Mouse (Mus musculus) intestine, embryonic 14.5 days (tissue): ENCODE measurements at regions not wholly inside any gene's neighbourhood (a gene's known extent, or its start where the extent isn't known, plus 50 kb on each side); places are given as distances from the start of the nearest gene placed in this dataset.

ENCODE experiments used
- ATAC-seq: fragments of 200-750 bp; cut with Nextera tagmentation; replicated peaks from 2 replicates; pipeline ENCODE4 v1.8.0; 2017; ENCODE audit warnings: low read depth, moderate number of reproducible peaks, moderate TSS enrichment, moderate library complexity; ENCODE audit not compliant: low FRiP score, low TSS enrichment
- DNase-seq: peaks from one replicate; pipeline ENCODE4 v3.0.0-alpha.2; 2018; ENCODE audit warnings: low spot score
- H3K27ac ChIP-seq: fragments of 300-500 bp; sonication (generic); 2 replicates; pipeline ENCODE4 v1.5.1; 2014; ENCODE audit warnings: low read depth, mild to moderate bottlenecking, control low read depth
- H3K27me3 ChIP-seq: fragments of 300-500 bp; sonication (generic); replicated peaks from 2 replicates; pipeline ENCODE4 v1.6.1; 2014; ENCODE audit warnings: low read length, control low read depth; ENCODE audit not compliant: control insufficient read depth, insufficient read depth
- H3K36me3 ChIP-seq: fragments of 300-500 bp; sonication (generic); 2 replicates; pipeline ENCODE4 v1.6.1; 2014; ENCODE audit warnings: low read length, control low read depth; ENCODE audit not compliant: control insufficient read depth, insufficient read depth
- H3K4me1 ChIP-seq: fragments of 300-500 bp; sonication (generic); replicated peaks from 2 replicates; pipeline ENCODE4 v1.6.1; 2014; ENCODE audit warnings: low read length, control low read depth, mixed read lengths; ENCODE audit not compliant: control insufficient read depth, insufficient read depth
- H3K4me2 ChIP-seq: fragments of 300-500 bp; sonication (generic); 2 replicates; pipeline ENCODE4 v1.6.1; 2014; ENCODE audit warnings: low read length
- H3K4me3 ChIP-seq: fragments of 300-500 bp; sonication (generic); 2 replicates; pipeline ENCODE4 v1.5.1; 2014; ENCODE audit warnings: low read depth, low read length, control low read depth, mixed read lengths
- H3K9ac ChIP-seq: fragments of 300-500 bp; sonication (generic); 2 replicates; pipeline ENCODE4 v1.6.1; 2014; ENCODE audit warnings: mild to moderate bottlenecking, low read length
- H3K9me3 ChIP-seq: fragments of 300-500 bp; sonication (generic); 2 replicates; pipeline ENCODE4 v1.6.1; 2016; ENCODE audit warnings: low read length, control low read depth; ENCODE audit not compliant: control insufficient read depth
- WGBS: fragments of 180-500 bp; shearing (Covaris S2); extraction: QIAGEN DNeasy Blood & Tissue Kit; methylation state at CpG from one replicate; pipeline ENCODE4 v1.1.7; 2014; 5-methylcytosine and 5-hydroxymethylcytosine counted together

DNA sequence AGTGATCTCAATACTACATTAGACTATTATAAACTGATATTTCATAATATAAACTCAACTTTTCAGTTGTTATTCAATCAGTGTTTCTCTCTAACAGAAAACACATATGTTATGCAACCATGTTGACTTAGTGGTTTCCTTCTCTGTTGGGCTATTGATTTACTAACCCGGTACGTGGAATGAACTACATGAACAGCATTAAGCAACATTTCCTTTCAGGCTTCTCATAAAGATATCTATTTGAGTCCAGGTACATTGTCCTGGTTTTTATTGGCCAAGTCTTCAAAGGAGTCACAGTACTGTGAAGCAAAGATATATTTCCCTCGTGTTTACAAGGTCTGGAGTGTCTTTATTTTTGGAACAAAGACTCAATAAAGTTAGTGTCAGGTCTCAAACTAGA, 173.1 kb upstream of the Ufl1 start:
- H3K9ac ChIP-seq: no peak overlapping the region
- DNase-seq (no peak), ATAC-seq (no peak)
- H3K4me3 ChIP-seq: no peak overlapping the region
- no peak overlapping the region for H3K4me2 ChIP-seq
- H3K4me1 ChIP-seq: no peaks in the 10 kb centered on the region
- H3K27me3 ChIP-seq: no peaks in the 10 kb centered on the region
- no peaks in the 10 kb centered on the region for H3K36me3 ChIP-seq
- no peak overlapping the region for H3K27ac ChIP-seq
- no peaks in the 10 kb centered on the region for H3K9me3 ChIP-seq
- WGBS: 77% methylated on average over 3 of the region's 3 CpGs

DNA sequence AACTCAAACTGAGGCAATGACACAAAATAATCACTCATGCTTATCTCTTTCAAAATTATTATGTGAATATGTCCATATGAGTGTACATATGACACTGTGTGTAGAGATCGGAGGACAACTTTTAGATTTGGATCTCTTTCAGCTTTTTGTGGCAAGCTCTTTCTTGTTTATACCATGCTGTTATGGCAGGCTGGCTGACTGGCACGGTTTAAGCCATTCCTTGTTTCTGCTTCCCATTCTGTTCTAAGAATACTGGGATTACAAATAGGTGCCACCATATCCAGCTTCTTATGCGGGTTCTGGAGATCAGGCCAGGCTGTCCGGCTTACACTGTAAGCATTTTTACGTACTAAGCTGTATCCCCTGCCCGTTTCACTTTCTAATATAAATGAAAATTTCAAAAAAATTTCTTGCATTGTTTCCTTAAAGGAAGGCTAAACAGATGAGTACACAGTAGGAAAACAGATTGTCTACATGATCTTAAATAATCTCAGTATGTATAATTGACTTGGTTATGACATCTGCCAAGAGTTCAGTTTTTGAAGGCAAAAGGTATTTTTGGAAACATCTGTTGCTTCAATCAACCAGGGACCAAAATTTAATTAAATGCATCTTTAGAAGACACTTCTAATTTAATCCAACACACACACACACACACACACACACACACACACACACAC, 171.6 kb upstream of the Ufl1 start:
- Histone ChIP-seq H3K27ac (no peak overlapping the region), H3K9me3 (no peaks in the 10 kb centered on the region), H3K4me2 (no peak overlapping the region), H3K36me3 (no peaks in the 10 kb centered on the region), H3K4me1 (no peaks in the 10 kb centered on the region), H3K4me3 (no peak overlapping the region), H3K9ac (no peak overlapping the region), H3K27me3 (no peaks in the 10 kb centered on the region)
- 90% methylated on average over 6 of the region's 6 CpGs for WGBS
- ATAC-seq (no peak), DNase-seq (no peak)

DNA sequence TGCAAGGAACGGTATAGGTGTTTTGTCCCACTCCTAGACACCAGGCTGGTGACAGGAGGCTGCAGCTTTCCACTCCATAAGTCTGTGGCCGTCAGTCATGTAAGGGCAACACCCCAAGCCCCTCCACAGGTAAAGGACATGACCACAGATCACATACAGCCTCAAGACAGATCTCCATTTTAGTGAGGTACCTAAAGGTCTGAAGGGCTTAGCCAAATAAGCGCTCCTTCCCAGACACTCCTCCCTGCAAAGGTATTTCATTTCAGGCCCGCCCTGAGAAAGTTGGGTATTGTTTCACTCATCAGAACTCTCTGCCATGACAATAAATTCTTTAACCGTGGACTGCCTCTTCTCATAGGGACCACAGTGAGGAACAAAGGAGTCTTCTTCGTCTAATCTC, 170.2 kb upstream of the Ufl1 start:
- ATAC-seq (no peak), DNase-seq (no peak)
- Histone ChIP-seq H3K27ac (no peak overlapping the region), H3K9ac (no peak overlapping the region), H3K4me3 (no peak overlapping the region), H3K36me3 (no peaks in the 10 kb centered on the region), H3K27me3 (no peaks in the 10 kb centered on the region), H3K9me3 (no peaks in the 10 kb centered on the region), H3K4me2 (no peak overlapping the region), H3K4me1 (no peaks in the 10 kb centered on the region)
- 77% methylated on average over 6 of the region's 6 CpGs for WGBS

DNA sequence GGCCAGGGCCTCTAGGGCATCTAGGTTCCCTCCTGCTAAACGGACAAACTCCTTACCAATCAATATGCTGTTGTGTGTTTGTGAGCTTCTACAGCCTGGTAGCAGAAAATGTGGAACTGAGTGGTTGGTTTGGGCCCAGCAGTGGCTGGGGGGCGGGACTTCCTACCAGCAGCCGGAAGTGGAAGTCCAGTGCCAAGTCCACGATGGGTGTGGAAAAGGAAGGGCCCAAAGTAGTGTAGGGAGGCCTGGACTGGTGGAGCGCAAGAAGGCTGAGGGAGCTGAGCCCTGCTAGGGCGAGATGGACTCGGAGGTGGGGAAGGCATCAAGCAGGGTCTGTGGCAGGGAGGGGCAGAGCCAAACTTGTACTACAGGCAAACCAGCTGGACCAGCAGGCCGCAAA, 150.6 kb upstream of the Ufl1 start:
- no peaks in the 10 kb centered on the region for H3K4me1 ChIP-seq
- H3K27ac ChIP-seq: no peak overlapping the region
- 84% methylated on average over 8 of the region's 8 CpGs for WGBS

DNA sequence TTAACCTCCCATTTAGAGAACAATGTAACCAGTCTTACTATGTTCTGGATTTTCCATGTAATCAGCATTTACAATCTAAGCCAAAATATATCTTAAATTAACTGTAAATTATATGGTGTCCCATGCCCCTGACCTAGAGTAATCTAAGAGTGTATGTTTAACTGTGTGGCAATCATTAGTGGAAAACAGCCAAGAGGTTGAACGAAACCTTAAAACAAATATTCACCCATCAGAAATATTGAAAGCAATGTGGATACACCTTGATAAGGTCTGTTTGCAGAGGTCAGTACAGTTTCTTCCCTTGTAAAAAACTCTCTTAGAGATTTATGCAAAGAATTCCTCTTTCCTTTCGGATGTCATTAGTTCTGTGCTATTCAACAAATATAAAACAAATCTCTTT, 134.7 kb upstream of the Ufl1 start:
- DNase-seq (no peak), ATAC-seq (no peak)
- H3K4me3 ChIP-seq: no peak overlapping the region
- no peaks in the 10 kb centered on the region for H3K36me3 ChIP-seq
- H3K27ac ChIP-seq: no peak overlapping the region
- no peaks in the 10 kb centered on the region for H3K4me1 ChIP-seq
- no peak overlapping the region for H3K4me2 ChIP-seq
- no peaks in the 10 kb centered on the region for H3K27me3 ChIP-seq
- no peaks in the 10 kb centered on the region for H3K9me3 ChIP-seq
- 77% methylated on average over 2 of the region's 2 CpGs for WGBS
- no peak overlapping the region for H3K9ac ChIP-seq

More for the DNA sequence above, 150.6 kb upstream of the Ufl1 start:
- Histone ChIP-seq H3K9ac (no peak overlapping the region), H3K4me3 (no peak overlapping the region), H3K9me3 (no peaks in the 10 kb centered on the region), H3K36me3 (no peaks in the 10 kb centered on the region), H3K27me3 (no peaks in the 10 kb centered on the region), H3K4me2 (no peak overlapping the region)
- DNase-seq: no peak
- no peak for ATAC-seq

DNA sequence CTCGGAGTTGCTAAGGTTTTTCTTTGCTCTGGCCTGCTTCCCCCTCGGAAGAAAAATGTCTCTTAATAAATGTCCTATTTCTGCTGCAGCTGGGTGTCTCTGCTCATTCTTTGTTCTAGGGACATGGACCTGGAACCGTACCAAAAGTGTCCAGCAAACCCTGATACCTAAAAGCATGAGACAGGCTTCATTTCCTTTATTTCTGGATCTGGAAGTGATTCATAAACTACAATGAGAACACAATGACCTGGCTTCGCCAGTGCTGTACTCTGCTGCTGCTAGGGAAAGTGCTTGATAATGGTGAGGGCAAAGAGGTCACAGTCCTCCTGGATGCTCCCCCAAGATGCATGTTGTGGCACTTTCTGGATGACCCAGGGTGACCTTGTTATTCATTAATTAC, 128.8 kb upstream of the Ufl1 start:
- no peaks in the 10 kb centered on the region for H3K9me3 ChIP-seq
- DNase-seq: no peak
- no peaks in the 10 kb centered on the region for H3K27me3 ChIP-seq
- no peak overlapping the region for H3K4me2 ChIP-seq
- H3K36me3 ChIP-seq: no peaks in the 10 kb centered on the region
- 70% methylated on average over 4 of the region's 4 CpGs for WGBS
- H3K4me3 ChIP-seq: no peak overlapping the region
- ATAC-seq: no peak
- H3K9ac ChIP-seq: no peak overlapping the region
- H3K27ac ChIP-seq: no peak overlapping the region
- no peaks in the 10 kb centered on the region for H3K4me1 ChIP-seq

DNA sequence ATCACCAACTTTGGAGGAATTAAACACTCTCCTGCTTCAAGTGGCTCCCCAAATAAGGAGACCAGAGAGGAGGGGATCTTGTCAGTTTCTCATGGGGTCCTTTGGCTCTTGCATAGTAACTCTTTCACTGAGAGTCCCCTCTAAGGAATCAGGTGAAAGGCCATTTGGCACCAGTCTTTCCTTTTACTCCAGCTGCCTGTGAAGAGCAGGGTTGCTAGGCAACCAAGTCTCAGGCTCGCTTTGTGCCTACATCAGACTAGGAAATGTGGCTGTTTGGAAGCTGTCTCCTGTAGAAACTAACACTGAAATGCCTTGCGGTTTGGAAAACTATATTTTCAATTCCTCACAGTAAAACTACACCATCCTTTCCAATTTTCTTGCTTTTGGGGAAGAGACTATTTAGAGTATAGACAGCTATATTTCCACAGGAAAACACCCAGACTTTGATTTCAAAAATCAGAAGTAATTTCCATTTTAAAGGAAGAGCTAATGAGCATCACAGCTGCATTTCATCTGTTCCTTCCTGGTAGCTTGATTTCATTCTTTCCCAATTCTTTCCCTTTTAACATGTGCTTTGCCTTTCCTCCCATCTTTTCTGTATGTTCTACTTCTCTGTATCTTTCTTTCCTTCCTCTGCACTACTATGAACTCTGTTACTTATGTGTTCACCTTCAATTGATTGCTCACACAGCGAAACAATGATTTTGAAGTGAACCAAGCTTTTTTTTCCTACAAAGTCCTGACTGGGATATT, 127.3 kb upstream of the Ufl1 start:
- H3K27ac ChIP-seq: no peak overlapping the region
- no peak overlapping the region for H3K4me3 ChIP-seq
- no peak overlapping the region for H3K9ac ChIP-seq
- ATAC-seq (no peak), DNase-seq (peak; percentile 50)
- H3K36me3 ChIP-seq: no peaks in the 10 kb centered on the region
- H3K4me1 ChIP-seq: no peaks in the 10 kb centered on the region
- H3K4me2 ChIP-seq: no peak overlapping the region
- no peaks in the 10 kb centered on the region for H3K9me3 ChIP-seq
- H3K27me3 ChIP-seq: no peaks in the 10 kb centered on the region
- 27% methylated on average over 3 of the region's 3 CpGs for WGBS

DNA sequence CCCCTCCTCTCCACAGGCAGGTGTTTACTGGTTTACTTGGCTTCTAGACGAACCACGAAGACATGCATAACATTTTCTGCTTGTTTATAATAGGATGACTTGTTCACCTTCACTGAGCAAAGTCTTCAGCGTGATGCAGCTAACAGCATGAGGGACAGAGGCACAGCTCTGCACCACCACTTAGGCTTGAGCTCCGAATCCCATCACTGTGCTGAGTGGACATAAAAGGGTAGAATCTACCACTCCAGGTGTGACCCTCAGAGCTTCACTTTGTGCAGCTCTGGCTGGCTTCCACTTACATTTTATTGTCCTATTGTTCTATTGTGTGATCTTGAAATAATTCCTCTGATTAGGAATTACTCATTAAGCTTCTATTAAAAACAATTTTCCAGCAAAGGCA, 126.2 kb upstream of the Ufl1 start:
- H3K9me3 ChIP-seq: no peaks in the 10 kb centered on the region
- no peaks in the 10 kb centered on the region for H3K4me1 ChIP-seq
- H3K27ac ChIP-seq: no peak overlapping the region
- 47% methylated on average over 4 of the region's 4 CpGs for WGBS
- DNase-seq (no peak), ATAC-seq (no peak)
- no peaks in the 10 kb centered on the region for H3K36me3 ChIP-seq
- no peak overlapping the region for H3K4me3 ChIP-seq
- no peak overlapping the region for H3K9ac ChIP-seq
- no peak overlapping the region for H3K4me2 ChIP-seq
- H3K27me3 ChIP-seq: no peaks in the 10 kb centered on the region

DNA sequence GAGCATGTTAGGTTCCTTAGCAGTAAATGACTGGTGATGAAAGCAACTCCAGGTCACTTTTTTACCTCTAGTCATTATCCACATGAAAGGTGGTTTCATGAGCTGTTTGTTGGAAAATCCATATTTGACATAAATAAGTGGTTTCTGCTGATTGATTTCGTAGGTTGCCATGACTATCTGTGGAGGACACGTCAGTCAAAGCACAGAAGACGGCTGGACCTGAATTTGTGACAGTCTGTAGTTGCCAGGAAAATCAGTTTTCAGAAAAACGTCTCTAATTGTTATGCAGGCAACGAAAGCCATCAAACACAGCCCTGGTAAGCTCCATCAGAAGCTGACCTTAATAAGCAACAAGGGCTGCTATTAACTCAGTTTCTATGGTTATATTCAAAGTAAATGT, 107.9 kb upstream of the Ufl1 start:
- WGBS: 77% methylated on average over 5 of the region's 5 CpGs
- no peak overlapping the region for H3K9ac ChIP-seq
- no peaks in the 10 kb centered on the region for H3K9me3 ChIP-seq
- no peaks in the 10 kb centered on the region for H3K27me3 ChIP-seq
- no peak overlapping the region for H3K27ac ChIP-seq
- no peak for ATAC-seq
- no peaks in the 10 kb centered on the region for H3K4me1 ChIP-seq
- DNase-seq: no peak
- H3K4me3 ChIP-seq: no peak overlapping the region
- H3K36me3 ChIP-seq: no peaks in the 10 kb centered on the region
- H3K4me2 ChIP-seq: no peak overlapping the region
